Comparison of ENCODE assay signal across 8 mouse cellular contexts in genomic region chr1:119929715-119930114, GRCm38 (mm10). TPM values are rescaled to one million over a fixed set of nuclear protein-coding genes. Genes with fewer than 3 reads are reported as not detected.
DNase-seq lines count a peak whose midpoint lies in the region; ATAC-seq and TF ChIP-seq lines count a peak whose summit lies in the region.

No protein-coding gene starts in this region.

- no peak overlapping the region for H3K9ac ChIP-seq in lung, embryonic 14.5 days
- no peak overlapping the region for H3K9ac ChIP-seq in hindbrain, embryonic 13.5 days

- no peak for TF ChIP-seq POLR2A in lung, adult 2 months (IDR thresholded peaks at IDR 0.05; ENCODE audit: borderline replicate concordance, extremely low read depth, low read depth, low read length)

- no peaks in the 10 kb centered on the region for H3K4me1 ChIP-seq in heart, embryonic 10.5 days
- H3K4me1 ChIP-seq in lung, embryonic 14.5 days (ENCODE audit: insufficient read depth): no peaks in the 10 kb centered on the region
- H3K4me1 ChIP-seq in lung, adult 2 months (ENCODE audit: control insufficient read depth, insufficient read depth, low read length): no peaks in the 10 kb centered on the region
- H3K4me1 ChIP-seq in hindbrain, embryonic 13.5 days (replicated peaks): no peaks in the 10 kb centered on the region
- no peaks in the 10 kb centered on the region for H3K4me1 ChIP-seq in forebrain, embryonic 10.5 days

- H3K4me2 ChIP-seq in lung, embryonic 14.5 days: no peak overlapping the region
- H3K4me2 ChIP-seq in hindbrain, embryonic 13.5 days: no peak overlapping the region

- H3K9me3 ChIP-seq in heart, embryonic 10.5 days: no peaks in the 10 kb centered on the region
- no peaks in the 10 kb centered on the region for H3K9me3 ChIP-seq in lung, embryonic 14.5 days (ENCODE audit: low read depth, low read length)
- no peaks in the 10 kb centered on the region for H3K9me3 ChIP-seq in hindbrain, embryonic 13.5 days
- no peaks in the 10 kb centered on the region for H3K9me3 ChIP-seq in forebrain, embryonic 10.5 days

- no peaks in the 10 kb centered on the region for H3K27me3 ChIP-seq in heart, embryonic 10.5 days (ENCODE audit: insufficient read depth, poor library complexity, severe bottlenecking)
- no peaks in the 10 kb centered on the region for H3K27me3 ChIP-seq in lung, embryonic 14.5 days (ENCODE audit: insufficient read depth, low read length)
- H3K27me3 ChIP-seq in hindbrain, embryonic 13.5 days: no peaks in the 10 kb centered on the region
- H3K27me3 ChIP-seq in forebrain, embryonic 10.5 days (ENCODE audit: poor library complexity, severe bottlenecking): no peaks in the 10 kb centered on the region

- no peak overlapping the region for H3K27ac ChIP-seq in heart, embryonic 10.5 days
- no peak overlapping the region for H3K27ac ChIP-seq in lung, embryonic 14.5 days (ENCODE audit: low read depth)
- H3K27ac ChIP-seq in hindbrain, embryonic 13.5 days: no peak overlapping the region
- no peak overlapping the region for H3K27ac ChIP-seq in forebrain, embryonic 10.5 days

- peak; percentile 60 for DNase-seq in heart, adult 11 months
- no peak for DNase-seq in heart, embryonic 10.5 days (ENCODE audit: low spot score)
- peak; percentile 70 for DNase-seq in lung, embryonic 14.5 days
- no peak for DNase-seq in lung, adult 2 months
- DNase-seq in cerebellum, postnatal 10 days: peak; percentile 59 to 66
- peak; percentile 49 for DNase-seq in retina, embryonic 14.5 days (ENCODE audit: low spot score)
- DNase-seq in forebrain, embryonic 10.5 days (ENCODE audit: extremely low spot score, low spot score): no peak

- H3K36me3 ChIP-seq in heart, embryonic 10.5 days: no peaks in the 10 kb centered on the region
- H3K36me3 ChIP-seq in lung, embryonic 14.5 days (ENCODE audit: insufficient read depth): no peaks in the 10 kb centered on the region
- H3K36me3 ChIP-seq in hindbrain, embryonic 13.5 days: no peaks in the 10 kb centered on the region
- H3K36me3 ChIP-seq in forebrain, embryonic 10.5 days (replicated peaks): no peaks in the 10 kb centered on the region

- H3K4me3 ChIP-seq in heart, embryonic 10.5 days: no peak overlapping the region
- H3K4me3 ChIP-seq in lung, embryonic 14.5 days (ENCODE audit: low read depth, low read length): no peak overlapping the region
- no peak overlapping the region for H3K4me3 ChIP-seq in lung, adult 2 months (replicated peaks; ENCODE audit: extremely low read depth, low read depth, low read length)
- H3K4me3 ChIP-seq in hindbrain, embryonic 13.5 days: no peak overlapping the region
- H3K4me3 ChIP-seq in forebrain, embryonic 10.5 days: no peak overlapping the region

- 73% methylated on average over 1 of the region's 1 CpGs for WGBS in heart, embryonic 10.5 days
- 59% methylated on average over 1 of the region's 1 CpGs for WGBS in lung, embryonic 14.5 days
- 33% methylated on average over 1 of the region's 1 CpGs for WGBS in lung, adult 2 months
- WGBS in hindbrain, embryonic 13.5 days: 89% methylated on average over 1 of the region's 1 CpGs
- 89% methylated on average over 1 of the region's 1 CpGs for WGBS in forebrain, embryonic 10.5 days

- peak; percentile 71 for TF ChIP-seq CTCF in lung, embryonic 14.5 days (IDR thresholded peaks at IDR 0.05; ENCODE audit: low read depth)
- no peak for TF ChIP-seq CTCF in lung, adult 2 months (IDR thresholded peaks at IDR 0.05; ENCODE audit: insufficient read depth, low read length)

- ATAC-seq in lung, embryonic 14.5 days (ENCODE audit: insufficient read depth): no peak
- no peak for ATAC-seq in hindbrain, embryonic 13.5 days (ENCODE audit: low FRiP score)

RNA-seq across cellular contexts. Expression of gene Tmem177, which starts 16.7 kb away (rescaled TPM):
- 7.5 and 8.7 TPM in 2 replicates for polyA plus RNA-seq in heart, embryonic 10.5 days (2016; fragmentation: Nextera tagmentation; extraction: Ambion mirVana)
- polyA plus RNA-seq in lung, embryonic 14.5 days (2014; fragmentation: Nextera tagmentation; extraction: Ambion mirVana): 6.4 and 8.4 TPM in 2 replicates
- polyA plus RNA-seq in lung, adult 2 months (2012; rRNA removed): 2.8 and 4.3 TPM in 2 replicates
- 9.0 and 9.4 TPM in 2 replicates for polyA plus RNA-seq in hindbrain, embryonic 13.5 days (2015; fragmentation: Nextera tagmentation; extraction: Ambion mirVana)
- polyA plus RNA-seq in forebrain, embryonic 10.5 days (2016; fragmentation: Nextera tagmentation; extraction: Ambion mirVana): 10.0 and 11.2 TPM in 2 replicates

Comparison
In these comparisons a context has a peak if more than half of its experiments do, and no peak if none do; other contexts are left out.
1. DNase-seq: peak in heart, adult 11 months (single experiment), lung, embryonic 14.5 days (single experiment), cerebellum, postnatal 10 days (2 of 2) and retina, embryonic 14.5 days (single experiment); none in heart, embryonic 10.5 days (single experiment), lung, adult 2 months (single experiment) and forebrain, embryonic 10.5 days (single experiment).